Mouse (Mus musculus) forebrain, embryonic 12.5 days (tissue): ENCODE measurements around the gene Ptcd3. TPM values are rescaled to one million over a fixed set of nuclear protein-coding genes. Genes with fewer than 3 reads are reported as not detected.
"Not testable (repeated sequence)": the region's sequence is repeated elsewhere in the genome, so short reads cannot be mapped to it uniquely, and the experiment has no call there.

Source experiments
- ATAC-seq: fragments of 200-750 bp; cut with Nextera tagmentation; 2 replicates; pipeline ENCODE4 v1.8.0; 2017; ENCODE audit warnings: moderate TSS enrichment; ENCODE audit not compliant: low FRiP score
- H3K27ac ChIP-seq: fragments of 300-500 bp; sonication (generic); 2 replicates; pipeline ENCODE4 v1.5.1; 2016; ENCODE audit warnings: mild to moderate bottlenecking
- H3K27me3 ChIP-seq: fragments of 300-500 bp; sonication (generic); 2 replicates; pipeline ENCODE4 v1.6.1; 2016; ENCODE audit warnings: mild to moderate bottlenecking
- H3K36me3 ChIP-seq: fragments of 300-500 bp; sonication (generic); replicated peaks from 2 replicates; pipeline ENCODE4 v1.6.1; 2016; ENCODE audit warnings: mild to moderate bottlenecking
- H3K4me1 ChIP-seq: fragments of 300-500 bp; sonication (generic); 2 replicates; pipeline ENCODE4 v1.6.1; 2016
- H3K4me2 ChIP-seq: fragments of 300-500 bp; sonication (generic); 2 replicates; pipeline ENCODE4 v1.6.1; 2016; ENCODE audit warnings: mild to moderate bottlenecking, moderate library complexity
- H3K4me3 ChIP-seq: fragments of 300-500 bp; sonication (generic); replicated peaks from 2 replicates; pipeline ENCODE4 v1.5.1; 2016; ENCODE audit warnings: mild to moderate bottlenecking
- H3K9ac ChIP-seq: fragments of 300-500 bp; sonication (generic); 2 replicates; pipeline ENCODE4 v1.6.1; 2016; ENCODE audit warnings: mild to moderate bottlenecking
- H3K9me3 ChIP-seq: fragments of 300-500 bp; sonication (generic); 2 replicates; pipeline ENCODE4 v1.6.1; 2016
- WGBS: fragments of 180-500 bp; shearing (Covaris S2); methylation state at CpG from one replicate; pipeline ENCODE4 v1.1.7; 2016; 5-methylcytosine and 5-hydroxymethylcytosine counted together
- polyA plus RNA-seq: library from polyadenylated mRNA; unstranded; fragments of >200 nt; fragmentation: Nextera tagmentation; extraction: Ambion mirVana; gene quantifications from 2 replicates; pipeline ENCODE4 v1.2.1, GENCODE M21; 2016

Gene Ptcd3
- polyA plus RNA-seq, 1 experiment from 2014 or later = 126 TPM

- H3K4me2 ChIP-seq = no peak overlapping the region
- H3K9me3 ChIP-seq = no peaks in the 10 kb centered on the region
- H3K4me1 ChIP-seq = no peaks in the 10 kb centered on the region
- ATAC-seq = no peak
- H3K9ac ChIP-seq = no peak overlapping the region
- no peak overlapping the region for H3K4me3 ChIP-seq
- peaks cover 80% of the 10 kb centered on the region for H3K36me3 ChIP-seq
- H3K27me3 ChIP-seq = no peaks in the 10 kb centered on the region
- H3K27ac ChIP-seq = no peak overlapping the region
Observed at GRCm38 (mm10) chr6:71927911-71928310, 19.4 kb upstream of the Ptcd3 start.

- not testable (repeated sequence) for ATAC-seq, H3K4me2 ChIP-seq, H3K9me3 ChIP-seq, H3K9ac ChIP-seq, H3K4me3 ChIP-seq, H3K27ac ChIP-seq, H3K27me3 ChIP-seq, H3K4me1 ChIP-seq
- H3K36me3 ChIP-seq = peaks cover 78% of the 10 kb centered on the region
- WGBS = 85% methylated on average over 5 of the region's 5 CpGs
Observed at GRCm38 (mm10) chr6:71925233-71925632, 16.7 kb upstream of the Ptcd3 start.

DNA sequence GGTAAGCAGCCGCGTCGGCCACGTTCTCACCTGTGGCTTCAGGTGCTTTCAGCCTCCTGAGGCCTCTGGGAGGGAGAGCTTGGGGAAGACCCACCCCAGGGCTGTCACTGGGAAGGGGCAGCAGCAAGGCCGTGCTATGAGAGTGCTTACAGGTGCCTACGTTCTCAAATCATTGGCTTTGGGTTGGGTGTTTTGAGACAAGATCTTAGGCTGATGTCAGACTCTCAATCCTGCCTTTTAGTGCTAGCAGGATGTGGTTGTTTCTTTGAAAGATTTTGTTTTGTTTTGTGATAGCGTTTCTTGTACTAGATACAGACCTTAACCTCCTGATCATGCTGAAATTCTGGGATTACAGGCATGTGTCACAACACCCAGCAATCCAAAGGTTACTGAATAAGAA lies 12.2 kb upstream of the Ptcd3 start:
- no peak for ATAC-seq
- Histone ChIP-seq H3K4me2 (no peak overlapping the region), H3K27ac (no peak overlapping the region), H3K9me3 (no peaks in the 10 kb centered on the region), H3K4me3 (no peak overlapping the region), H3K4me1 (no peaks in the 10 kb centered on the region), H3K36me3 (peaks cover 83% of the 10 kb centered on the region), H3K27me3 (no peaks in the 10 kb centered on the region), H3K9ac (no peak overlapping the region)
- 93% methylated on average over 7 of the region's 7 CpGs for WGBS

GRCm38 (mm10) chr6:71911686-71912450 lies 3.3 kb upstream of the Ptcd3 start:
- Histone ChIP-seq H3K27me3 (no peaks in the 10 kb centered on the region), H3K36me3 (peaks cover 23% of the 10 kb centered on the region), H3K27ac (no peak overlapping the region), H3K4me2 (no peak overlapping the region), H3K4me3 (no peak overlapping the region), H3K9me3 (no peaks in the 10 kb centered on the region), H3K4me1 (peaks cover 15% of the 10 kb centered on the region), H3K9ac (no peak overlapping the region)
- no peak for ATAC-seq
- 86% methylated on average over 5 of the region's 5 CpGs for WGBS

- H3K36me3 ChIP-seq = peaks cover 18% of the 10 kb centered on the region
Observed at GRCm38 (mm10) chr6:71909840-71910239, 1.3 kb upstream of the Ptcd3 start.

GRCm38 (mm10) chr6:71909384-71909783 lies 834 bp upstream of the Ptcd3 start:
- WGBS = 28% methylated on average over 10 of the region's 10 CpGs

More at GRCm38 (mm10) chr6:71909840-71910239, 1.3 kb upstream of the Ptcd3 start:
- Histone ChIP-seq H3K27ac (no peak overlapping the region), H3K27me3 (no peaks in the 10 kb centered on the region), H3K4me3 (peak overlapping the region; percentile 78), H3K4me2 (peak overlapping the region; percentile 71), H3K4me1 (peaks cover 17% of the 10 kb centered on the region), H3K9ac (no peak overlapping the region), H3K9me3 (no peaks in the 10 kb centered on the region)
- ATAC-seq = no peak
- WGBS = 83% methylated on average over 6 of the region's 6 CpGs

DNA sequence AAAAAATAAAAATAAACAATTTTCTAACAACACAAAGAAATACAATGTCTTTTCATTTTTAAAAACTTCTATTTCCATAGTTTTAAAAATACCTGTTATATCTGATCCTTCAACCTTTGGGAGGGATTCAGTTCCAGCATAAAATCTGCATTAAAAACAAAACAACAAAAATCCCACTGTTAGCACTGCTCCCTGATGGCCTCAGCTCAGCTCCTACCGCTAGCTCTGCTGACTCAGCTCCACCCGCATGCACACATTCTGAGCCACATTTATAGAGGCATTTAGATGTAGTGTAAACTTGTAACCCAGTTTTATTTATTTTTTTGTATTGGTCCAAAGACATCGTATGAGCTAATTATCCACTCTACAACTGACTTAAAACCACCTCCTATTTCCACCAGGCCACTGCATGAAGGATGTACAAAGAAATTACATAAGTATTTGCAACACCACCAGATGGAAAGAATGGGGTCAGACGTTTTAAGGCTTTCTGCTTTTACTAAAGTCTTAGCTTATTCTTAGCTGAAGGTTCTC lies 781 bp downstream of the Ptcd3 start:
- no peak overlapping the region for H3K27ac ChIP-seq
- no peaks in the 10 kb centered on the region for H3K9me3 ChIP-seq
- 8% methylated on average over 4 of the region's 4 CpGs for WGBS
- H3K9ac ChIP-seq = peak overlapping the region; percentile 75
- H3K27me3 ChIP-seq = no peaks in the 10 kb centered on the region
- peak overlapping the region; percentile 78 for H3K4me3 ChIP-seq
- peak overlapping the region; percentile 71 for H3K4me2 ChIP-seq
- ATAC-seq = no peak
- peaks cover 26% of the 10 kb centered on the region for H3K36me3 ChIP-seq
- H3K4me1 ChIP-seq = peaks cover 17% of the 10 kb centered on the region

More at GRCm38 (mm10) chr6:71909384-71909783, 834 bp upstream of the Ptcd3 start:
- H3K4me3 ChIP-seq = peak overlapping the region; percentile 78
- peaks cover 20% of the 10 kb centered on the region for H3K36me3 ChIP-seq
- H3K27me3 ChIP-seq = no peaks in the 10 kb centered on the region
- peaks cover 17% of the 10 kb centered on the region for H3K4me1 ChIP-seq
- no peaks in the 10 kb centered on the region for H3K9me3 ChIP-seq
- ATAC-seq = peak; percentile 42; the same call in 1 of the 2 replicates
- peak overlapping the region; percentile 71 for H3K4me2 ChIP-seq
- no peak overlapping the region for H3K27ac ChIP-seq
- H3K9ac ChIP-seq = peak overlapping the region; percentile 75; the same call in 1 of the 2 replicates

DNA sequence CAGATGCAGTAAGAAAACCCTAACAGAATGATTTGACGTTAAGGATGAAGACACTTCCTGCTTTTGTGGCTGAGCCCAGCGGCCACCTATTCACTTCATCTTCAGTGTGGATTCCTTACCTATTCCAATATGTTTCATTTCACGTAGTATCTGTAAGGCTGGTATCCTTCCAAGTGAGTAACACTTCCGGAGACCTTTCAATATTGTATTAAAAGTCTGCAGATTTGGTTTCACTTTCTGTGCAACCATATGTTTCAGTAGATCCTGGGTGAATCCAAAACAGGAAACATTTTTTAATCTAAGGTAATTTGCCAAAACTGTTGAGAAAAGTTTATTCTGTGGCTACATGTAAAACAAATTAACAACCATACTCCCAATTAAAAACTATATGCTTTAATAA lies 15.3 kb downstream of the Ptcd3 start:
- WGBS = 96% methylated on average over 4 of the region's 4 CpGs
- no peak overlapping the region for H3K9ac ChIP-seq
- H3K27me3 ChIP-seq = no peaks in the 10 kb centered on the region
- no peak overlapping the region for H3K4me3 ChIP-seq
- H3K36me3 ChIP-seq = peaks cover 96% of the 10 kb centered on the region
- H3K4me2 ChIP-seq = no peak overlapping the region
- H3K27ac ChIP-seq = no peak overlapping the region
- H3K4me1 ChIP-seq = no peaks in the 10 kb centered on the region
- H3K9me3 ChIP-seq = no peaks in the 10 kb centered on the region
- no peak for ATAC-seq

- H3K4me2 ChIP-seq = no peak overlapping the region
- no peaks in the 10 kb centered on the region for H3K9me3 ChIP-seq
- H3K36me3 ChIP-seq = peaks cover 89% of the 10 kb centered on the region
- no peak for ATAC-seq
- no peaks in the 10 kb centered on the region for H3K27me3 ChIP-seq
- no peak overlapping the region for H3K27ac ChIP-seq
- no peaks in the 10 kb centered on the region for H3K4me1 ChIP-seq
- WGBS = 93% methylated on average over 3 of the region's 3 CpGs
- H3K4me3 ChIP-seq = no peak overlapping the region
- H3K9ac ChIP-seq = no peak overlapping the region
Observed at GRCm38 (mm10) chr6:71877965-71878760, 30.4 kb downstream of the Ptcd3 start.

- no peak for ATAC-seq
Observed at GRCm38 (mm10) chr6:71871396-71871795, 37.2 kb downstream of the Ptcd3 start.

GRCm38 (mm10) chr6:71868809-71869208 lies 39.7 kb downstream of the Ptcd3 start:
- Histone ChIP-seq H3K4me3 (no peak overlapping the region), H3K36me3 (peaks cover 76% of the 10 kb centered on the region), H3K27ac (no peak overlapping the region), H3K9ac (no peak overlapping the region), H3K4me1 (no peaks in the 10 kb centered on the region), H3K27me3 (no peaks in the 10 kb centered on the region), H3K4me2 (no peak overlapping the region), H3K9me3 (no peaks in the 10 kb centered on the region)
- ATAC-seq = no peak
- WGBS = 91% methylated on average over 1 of the region's 1 CpGs

More at GRCm38 (mm10) chr6:71871396-71871795, 37.2 kb downstream of the Ptcd3 start:
- Histone ChIP-seq H3K4me3 (no peak overlapping the region), H3K27me3 (no peaks in the 10 kb centered on the region), H3K4me1 (no peaks in the 10 kb centered on the region), H3K27ac (no peak overlapping the region), H3K9ac (no peak overlapping the region), H3K9me3 (no peaks in the 10 kb centered on the region), H3K4me2 (no peak overlapping the region), H3K36me3 (peaks cover 81% of the 10 kb centered on the region)
- 92% methylated on average over 9 of the region's 9 CpGs for WGBS

DNA sequence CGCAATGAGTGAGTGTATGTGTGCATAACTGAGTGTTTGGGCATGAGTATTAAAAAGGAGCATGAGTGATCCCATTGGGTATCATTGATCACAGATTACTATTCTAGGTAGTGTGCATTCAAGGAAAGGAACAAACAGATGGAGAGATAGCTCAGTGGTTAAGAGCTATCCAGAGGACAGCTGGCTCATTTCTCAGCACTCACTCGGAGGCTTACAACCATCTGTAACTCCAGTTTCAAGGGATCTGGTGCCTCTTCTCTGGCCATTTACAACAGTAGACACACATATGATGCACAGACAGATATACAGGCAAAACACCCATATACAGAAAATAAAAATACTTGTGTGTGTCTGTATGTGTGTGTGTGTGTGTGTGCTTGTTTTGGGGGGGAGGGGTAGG lies 40.8 kb downstream of the Ptcd3 start:
- no peaks in the 10 kb centered on the region for H3K9me3 ChIP-seq
- H3K27ac ChIP-seq = no peak overlapping the region
- 88% methylated on average over 2 of the region's 2 CpGs for WGBS
- no peak overlapping the region for H3K9ac ChIP-seq
- no peaks in the 10 kb centered on the region for H3K4me1 ChIP-seq
- no peak overlapping the region for H3K4me2 ChIP-seq
- no peak overlapping the region for H3K4me3 ChIP-seq
- ATAC-seq = no peak
- H3K27me3 ChIP-seq = no peaks in the 10 kb centered on the region
- peaks cover 77% of the 10 kb centered on the region for H3K36me3 ChIP-seq
